Mouse (Mus musculus) kidney, adult 11 months (tissue): Measurements from ENCODE around the gene Pdxk.
"Not testable (repeated sequence)": the region's sequence is repeated elsewhere in the genome, so short reads cannot be mapped to it uniquely, and the experiment has no call there.

Experiments
- DNase-seq: peaks from one replicate; pipeline ENCODE4 v3.0.0; 2022

Gene Pdxk

GRCm38 (mm10) chr10:78414936-78415335 is 49.8 kb downstream of the Pdxk start:
- not testable (repeated sequence) for DNase-seq

DNA sequence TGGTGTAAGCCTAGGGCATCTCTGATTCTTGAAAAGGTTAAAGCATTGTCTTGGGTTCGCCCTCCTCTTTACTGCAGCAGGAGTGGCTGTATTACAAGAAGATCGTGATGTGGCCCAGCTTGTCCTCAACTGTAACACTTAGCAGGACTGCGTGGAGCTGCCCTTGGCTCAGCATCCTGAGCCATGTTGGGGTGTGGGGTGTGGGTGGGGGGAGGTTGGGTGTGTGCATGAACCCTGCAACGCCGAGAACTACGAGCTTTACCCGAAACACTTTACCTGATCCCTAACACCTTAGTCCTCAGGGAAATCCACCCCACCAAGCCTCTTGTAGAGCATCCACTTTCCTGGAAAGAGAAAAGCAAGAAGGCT is 51.6 kb downstream of the Pdxk start:
- no peak for DNase-seq

GRCm38 (mm10) chr10:78412319-78413151 is 52.2 kb downstream of the Pdxk start, which contains the start of gene Rrp1:
Rrp1 (minus strand) TSS chr10:78413043.
- DNase-seq, result peak; percentile 92

DNA sequence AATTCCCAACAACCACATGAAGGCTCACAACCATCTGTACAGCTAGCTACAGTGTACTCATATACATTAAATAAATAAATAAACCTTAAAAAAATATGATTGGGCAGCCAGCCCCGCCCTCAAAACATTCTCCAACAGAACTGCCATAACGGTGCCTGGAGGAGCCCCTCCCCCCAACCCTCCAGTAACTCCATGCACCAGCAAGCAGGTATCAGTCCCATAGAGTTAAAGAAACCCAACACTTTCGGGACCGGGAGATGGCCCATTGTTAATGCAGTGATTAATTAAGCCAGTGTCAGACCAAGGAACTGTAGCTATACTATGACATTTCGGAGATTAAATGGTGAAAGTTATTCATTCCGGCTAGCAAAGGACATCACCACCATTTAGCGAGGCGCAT is 52.9 kb downstream of the Pdxk start:
- no peak for DNase-seq

DNA sequence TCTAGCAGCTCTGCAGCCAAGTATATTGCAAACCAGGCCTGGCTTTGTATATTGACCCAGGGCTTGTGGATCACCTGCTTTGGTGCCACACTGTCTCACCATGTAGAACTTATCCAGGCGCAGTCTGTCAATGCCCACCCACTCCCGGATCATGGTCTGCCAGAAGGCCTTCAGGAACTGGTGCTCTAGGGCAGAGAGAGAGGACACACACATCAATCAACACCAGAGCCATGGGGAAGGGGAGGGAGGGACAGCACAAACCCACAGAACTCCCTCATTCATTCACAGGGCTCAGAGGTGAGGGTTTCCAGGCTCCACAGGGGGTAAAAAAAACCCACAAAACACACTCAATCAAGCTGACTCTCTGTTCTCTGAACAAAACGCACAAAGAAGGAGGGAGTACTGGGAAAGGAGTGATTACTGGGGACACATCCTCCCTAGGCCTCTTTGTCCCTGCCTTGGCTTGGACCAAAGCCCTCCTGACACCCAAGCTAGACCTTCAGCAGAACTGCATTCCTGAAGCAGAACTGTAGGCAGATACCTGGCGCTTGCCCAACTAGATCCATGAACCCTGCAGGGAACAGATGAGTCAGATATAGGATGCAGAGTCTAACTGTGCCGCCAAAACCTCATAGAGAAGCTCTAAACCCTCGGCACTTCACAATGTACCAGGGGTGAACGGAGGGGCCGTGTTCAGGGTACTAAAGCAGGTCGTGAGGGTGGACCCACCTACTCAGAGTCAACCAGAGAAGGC is 55.6 kb downstream of the Pdxk start:
- DNase-seq, result no peak

DNA sequence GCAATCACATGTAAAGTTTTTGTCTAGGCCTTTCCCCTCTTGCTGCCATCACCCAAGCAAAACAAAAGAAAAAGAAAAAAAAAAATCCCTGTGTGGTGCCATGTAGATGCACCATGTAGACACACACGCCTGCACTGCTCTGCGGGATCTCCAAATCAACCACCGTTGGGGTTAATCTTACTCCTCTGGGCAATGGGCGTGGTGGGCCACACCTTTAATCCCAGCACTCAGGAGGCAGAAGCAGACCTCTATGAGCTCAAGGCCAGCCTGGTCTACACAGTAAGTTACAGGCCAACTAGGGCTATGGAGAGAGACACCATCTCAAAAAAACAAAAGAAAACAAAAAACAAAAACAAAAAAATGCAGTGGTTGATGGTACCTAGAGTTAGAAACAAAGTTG is 57.6 kb downstream of the Pdxk start:
- DNase-seq, result no peak

DNA sequence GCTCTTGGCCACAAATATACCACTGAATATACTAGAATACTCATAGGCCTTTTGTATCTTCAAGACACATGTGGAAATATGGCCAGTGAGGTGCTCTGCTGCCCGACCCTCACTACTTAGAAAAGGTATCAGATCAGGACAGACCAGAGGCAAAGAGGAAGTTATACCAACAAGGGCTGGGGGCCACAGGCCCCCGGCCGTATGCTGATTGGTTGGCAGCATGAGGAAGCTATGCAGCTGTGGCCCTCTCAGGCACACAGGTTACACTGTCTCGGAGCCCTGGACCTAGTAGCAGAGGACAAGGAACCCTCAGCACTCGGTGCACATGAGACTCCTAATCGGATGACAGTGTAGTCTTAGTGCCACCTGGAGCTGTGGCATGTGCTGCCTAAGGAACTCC is 58.6 kb downstream of the Pdxk start:
- no peak for DNase-seq

DNA sequence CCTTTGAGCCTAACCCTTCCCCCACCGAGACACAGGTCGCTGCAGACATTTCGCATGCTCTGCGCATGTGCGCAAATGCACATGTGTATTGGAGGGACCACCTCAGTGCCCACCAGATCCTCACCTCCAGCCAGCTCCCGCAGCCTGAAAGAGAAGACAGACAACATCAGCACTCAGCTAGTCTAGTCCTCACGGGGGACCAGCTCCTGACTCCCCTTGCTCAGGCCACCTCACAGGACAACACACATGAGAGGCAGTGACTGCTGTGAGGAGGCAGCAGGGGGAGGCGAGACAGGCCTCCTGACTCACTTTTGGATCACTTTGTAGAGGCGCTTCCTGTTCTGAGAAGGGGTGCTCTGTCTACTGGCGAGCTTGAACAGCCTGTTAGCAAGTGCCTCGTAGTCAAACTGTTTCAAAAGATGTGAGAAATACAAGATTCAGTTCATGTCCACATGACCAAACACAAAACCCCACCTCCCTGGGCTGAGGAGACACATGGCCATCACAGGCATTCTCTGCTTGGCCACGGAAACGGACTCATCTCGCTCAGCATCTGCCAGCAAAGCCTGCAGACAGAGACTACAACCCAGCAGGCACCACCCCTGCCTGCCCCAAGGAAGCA is 62.4 kb downstream of the Pdxk start:
- DNase-seq, result no peak

DNA sequence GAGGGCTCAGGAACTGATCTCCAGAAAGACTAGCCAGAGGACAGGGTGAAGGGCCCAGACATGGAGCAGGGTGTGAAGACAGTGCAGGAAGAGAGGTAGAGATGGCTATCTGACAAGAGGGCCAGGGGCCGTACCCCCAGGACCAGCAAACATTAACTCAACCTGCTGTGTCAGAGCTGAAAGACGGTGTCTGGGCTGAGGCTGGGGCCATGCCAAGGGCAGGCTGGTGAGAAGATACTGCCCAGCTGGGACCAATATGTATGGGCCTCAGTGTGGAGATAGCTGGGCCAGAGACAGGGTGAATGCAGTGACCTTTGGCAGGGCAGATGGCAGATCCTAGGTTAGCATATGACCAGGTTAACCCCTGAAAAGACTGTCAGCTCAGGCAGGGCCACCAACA is 63.6 kb downstream of the Pdxk start:
- no peak for DNase-seq

- DNase-seq, result no peak
Observed at GRCm38 (mm10) chr10:78399090-78399657, 65.6 kb downstream of the Pdxk start.

DNA sequence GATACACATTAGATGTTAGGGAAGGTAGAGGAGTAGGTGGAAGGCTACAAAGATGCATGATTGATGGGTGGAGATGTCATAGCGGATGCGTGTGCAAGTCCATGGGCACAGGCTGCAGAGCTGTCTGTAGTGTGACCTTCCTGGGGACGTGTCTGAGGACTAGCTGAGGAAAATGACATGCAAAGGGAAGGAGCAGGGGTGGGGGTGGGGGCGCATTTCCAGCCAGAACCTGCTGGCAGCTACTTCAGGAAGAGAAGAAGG is 68.2 kb downstream of the Pdxk start:
- DNase-seq, result no peak

DNA sequence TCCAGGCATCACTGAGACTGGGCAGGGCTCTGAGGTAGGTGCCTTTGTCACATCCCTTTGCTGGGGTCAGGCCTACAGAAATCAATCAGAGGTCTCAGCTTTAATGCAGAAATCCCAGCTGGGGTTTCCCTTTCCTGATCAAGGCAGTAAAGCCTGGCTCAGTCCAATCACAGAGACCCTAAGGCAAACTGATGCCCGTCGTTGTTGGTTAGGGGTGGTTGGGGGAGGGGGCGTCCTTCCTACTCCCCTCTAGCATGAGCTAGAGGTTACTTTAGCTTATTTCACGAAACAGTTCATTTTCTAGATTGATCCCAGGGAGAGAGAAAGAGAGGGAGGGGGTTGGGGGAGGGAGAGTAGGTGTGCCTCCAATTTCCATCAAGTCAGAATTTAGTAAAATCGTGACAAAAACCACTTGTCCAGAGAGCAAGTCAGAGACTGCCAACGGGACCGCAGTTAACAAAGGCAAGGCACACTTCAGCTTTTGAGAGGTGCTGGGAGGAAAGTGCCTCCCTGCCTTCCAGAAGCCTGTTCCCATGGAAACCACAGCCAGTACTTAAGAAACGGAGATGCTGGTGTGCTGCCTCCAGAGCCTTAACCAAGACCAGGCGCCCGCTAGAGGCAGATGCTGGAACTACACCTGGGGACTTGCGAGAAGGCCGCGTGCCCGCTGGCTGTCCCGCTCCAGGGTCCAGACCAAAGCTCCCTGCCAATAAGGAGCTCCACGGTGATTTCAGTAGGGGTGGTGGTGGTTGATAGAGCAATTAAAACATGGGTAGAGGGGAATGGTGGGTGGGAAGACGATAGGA is 68.8 kb downstream of the Pdxk start:
- peak; percentile 86 for DNase-seq

GRCm38 (mm10) chr10:78395377-78395776 is 69.4 kb downstream of the Pdxk start:
- no peak for DNase-seq

GRCm38 (mm10) chr10:78392072-78392471 is 72.7 kb downstream of the Pdxk start:
- peak; percentile 69 for DNase-seq

GRCm38 (mm10) chr10:78390982-78391470 is 73.7 kb downstream of the Pdxk start:
- no peak for DNase-seq

DNA sequence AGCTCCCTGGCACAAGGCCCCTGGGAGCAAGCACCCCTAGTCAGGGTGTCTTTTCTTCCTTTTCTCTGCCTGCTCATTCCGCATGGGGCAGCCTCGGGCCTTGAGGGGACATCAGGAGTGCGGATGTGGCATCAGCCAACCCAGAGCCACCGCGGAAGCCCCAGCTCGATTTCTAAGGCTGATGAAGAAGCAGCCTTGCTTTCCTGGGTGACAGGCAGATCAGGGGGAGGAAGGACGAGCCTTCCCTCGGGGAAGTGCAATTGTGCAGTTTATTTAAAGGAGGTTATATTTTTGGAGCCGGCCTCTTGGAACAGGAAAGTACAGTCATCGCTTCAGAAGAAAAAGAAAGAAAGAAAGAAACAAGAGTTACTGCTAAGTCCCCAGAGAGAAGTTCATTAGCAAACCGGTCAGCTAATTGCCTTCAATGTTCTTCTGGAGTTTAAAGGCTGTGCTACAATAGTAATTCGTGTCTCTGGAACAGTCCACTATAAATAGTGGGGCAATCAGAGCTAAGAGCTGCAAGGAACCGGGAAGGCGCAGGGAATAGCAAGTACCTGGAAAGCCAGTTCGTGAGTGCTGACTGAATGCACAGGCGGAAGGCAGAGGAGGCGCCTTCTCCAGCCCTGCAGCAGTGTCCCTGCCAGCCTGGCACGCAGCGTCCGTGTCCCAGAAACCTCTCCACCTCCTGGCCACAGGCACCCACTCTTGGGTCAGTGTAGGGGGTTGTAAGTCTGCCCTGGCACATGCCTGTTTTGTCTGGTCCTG is 76.4 kb downstream of the Pdxk start:
- no peak for DNase-seq
